Mouse (Mus musculus) C2C12 (cell line): ENCODE data around the gene Dusp21.

ENCODE experiments used
- CEBPB ChIP-seq: IDR thresholded peaks from one replicate; pipeline ENCODE4 v1.6.1; 2011; ENCODE audit warnings: low read depth, mild to moderate bottlenecking, control low read depth, moderate library complexity
- CTCF ChIP-seq: IDR thresholded peaks from one replicate; pipeline ENCODE4 v1.5.1; 2011; ENCODE audit not compliant: control insufficient read depth, insufficient read depth, insufficient read length
- FOSL1 ChIP-seq: IDR thresholded peaks from one replicate; pipeline ENCODE4 v1.8.0; 2011; ENCODE audit warnings: mild to moderate bottlenecking, low read length; ENCODE audit not compliant: poor library complexity, insufficient read depth, severe bottlenecking
- MAX ChIP-seq: IDR thresholded peaks from one replicate; pipeline ENCODE4 v1.6.1; 2011; ENCODE audit warnings: mild to moderate bottlenecking, control low read depth
- MYOG ChIP-seq: IDR thresholded peaks from one replicate; pipeline ENCODE4 v1.6.1; 2011; ENCODE audit not compliant: control insufficient read depth, insufficient read length; ENCODE audit errors: extremely low read depth
- USF1 ChIP-seq: IDR thresholded peaks from one replicate; pipeline ENCODE4 v1.6.1; 2011; ENCODE audit warnings: low read depth, mild to moderate bottlenecking, control low read depth, moderate library complexity

- no peak for TF ChIP-seq CTCF
- TF ChIP-seq USF1, result no peak
- TF ChIP-seq CEBPB, result no peak
- TF ChIP-seq MAX, result no peak
- TF ChIP-seq MYOG, result no peak
- TF ChIP-seq FOSL1, result no peak
Observed at GRCm38 (mm10) chrX:18177803-18178202, 32.1 kb downstream of the Dusp21 start.
